Mouse (Mus musculus) neural tube, embryonic 14.5 days (tissue): ENCODE measurements around the gene Efna2. TPM values are rescaled to one million over a fixed set of nuclear protein-coding genes. Genes with fewer than 3 reads are reported as not detected.
"Not testable (repeated sequence)": the region's sequence is repeated elsewhere in the genome, so short reads cannot be mapped to it uniquely, and the experiment has no call there.

Experiments
- ATAC-seq: fragments of 200-750 bp; cut with Nextera tagmentation; 2 replicates; pipeline ENCODE4 v1.8.0; 2017; ENCODE audit warnings: low read depth, mild to moderate bottlenecking, moderate TSS enrichment, moderate library complexity
- H3K27ac ChIP-seq: fragments of 300-500 bp; sonication (generic); 2 replicates; pipeline ENCODE4 v1.5.1; 2014; ENCODE audit warnings: low read depth, mild to moderate bottlenecking, control low read depth, low read length, moderate library complexity, mixed read lengths
- H3K27me3 ChIP-seq: fragments of 300-500 bp; sonication (generic); 2 replicates; pipeline ENCODE4 v1.6.1; 2014; ENCODE audit warnings: low read length; ENCODE audit not compliant: control insufficient read depth, insufficient read depth
- H3K36me3 ChIP-seq: fragments of 300-500 bp; sonication (generic); 2 replicates; pipeline ENCODE4 v1.6.1; 2014; ENCODE audit warnings: low read length, mixed read lengths; ENCODE audit not compliant: control insufficient read depth, insufficient read depth
- H3K4me1 ChIP-seq: fragments of 300-500 bp; sonication (generic); 2 replicates; pipeline ENCODE4 v1.6.1; 2014; ENCODE audit warnings: low read length; ENCODE audit not compliant: control insufficient read depth, insufficient read depth
- H3K4me2 ChIP-seq: fragments of 300-500 bp; sonication (generic); 2 replicates; pipeline ENCODE4 v1.6.1; 2014; ENCODE audit warnings: mild to moderate bottlenecking, low read depth, low read length, control low read depth
- H3K4me3 ChIP-seq: fragments of 300-500 bp; sonication (generic); 2 replicates; pipeline ENCODE4 v1.5.1; 2014; ENCODE audit warnings: low read depth, low read length, control low read depth, mixed read lengths
- H3K9ac ChIP-seq: fragments of 300-500 bp; sonication (generic); replicated peaks from 2 replicates; pipeline ENCODE4 v1.6.1; 2014; ENCODE audit warnings: low read depth, mild to moderate bottlenecking, control low read depth, low read length, mixed read lengths
- H3K9me3 ChIP-seq: fragments of 300-500 bp; sonication (generic); 2 replicates; pipeline ENCODE4 v1.6.1; 2016; ENCODE audit warnings: low read length; ENCODE audit not compliant: control insufficient read depth
- whole genome bisulfite sequencing: fragments of 180-500 bp; shearing (Covaris S2); extraction: QIAGEN DNeasy Blood & Tissue Kit; methylation state at CpG from one replicate; pipeline ENCODE4 v1.1.7; 2014; 5-methylcytosine and 5-hydroxymethylcytosine counted together
- polyA plus RNA-seq: library from polyadenylated mRNA; unstranded; fragments of >200 nt; fragmentation: Nextera tagmentation; extraction: Ambion mirVana; gene quantifications from 2 replicates; pipeline ENCODE4 v1.2.1, GENCODE M21; 2014

Efna2 gene
- polyA plus RNA-seq, 1 experiment from 2014 or later: 24.0 TPM

GRCm38 (mm10) chr10:80163721-80164120 lies 15.6 kb upstream of the Efna2 start:
- Histone ChIP-seq H3K9me3 (no peaks in the 10 kb centered on the region), H3K36me3 (no peaks in the 10 kb centered on the region), H3K4me1 (peaks cover 39% of the 10 kb centered on the region), H3K4me2 (peak overlapping the region; percentile 94; the same call in 1 of the 2 replicates), H3K9ac (peak overlapping the region; percentile 34; the same call in 1 of the 2 replicates), H3K4me3 (no peak overlapping the region), H3K27ac (no peak overlapping the region), H3K27me3 (no peaks in the 10 kb centered on the region)
- no peak for ATAC-seq
- WGBS: 76% methylated on average over 8 of the region's 8 CpGs

- H3K9ac ChIP-seq: peak overlapping the region; percentile 74
- no peak; the same call in 1 of the 2 replicates for ATAC-seq
- peak overlapping the region; percentile 38 for H3K4me3 ChIP-seq
- H3K4me1 ChIP-seq: peaks cover 41% of the 10 kb centered on the region
- H3K9me3 ChIP-seq: no peaks in the 10 kb centered on the region
- 8% methylated on average over 43 of the region's 44 CpGs for WGBS
- H3K4me2 ChIP-seq: peak overlapping the region; percentile 94
- H3K27me3 ChIP-seq: no peaks in the 10 kb centered on the region
- H3K27ac ChIP-seq: peak overlapping the region; percentile 90
- no peaks in the 10 kb centered on the region for H3K36me3 ChIP-seq
These were observed 14.9 kb upstream of the Efna2 start for GRCm38 (mm10) chr10:80164161-80164997.

- H3K4me3 ChIP-seq: peak overlapping the region; percentile 38
- H3K4me1 ChIP-seq: peaks cover 47% of the 10 kb centered on the region
- H3K9ac ChIP-seq: peak overlapping the region; percentile 74
- peaks cover 4% of the 10 kb centered on the region for H3K36me3 ChIP-seq
- peak overlapping the region; percentile 94 for H3K4me2 ChIP-seq
- H3K27ac ChIP-seq: peak overlapping the region; percentile 90
- H3K27me3 ChIP-seq: no peaks in the 10 kb centered on the region
- peak; percentile 42 for ATAC-seq
- under 1% methylated on average over 17 of the region's 17 CpGs for WGBS
- H3K9me3 ChIP-seq: no peaks in the 10 kb centered on the region
These were observed 14.3 kb upstream of the Efna2 start for GRCm38 (mm10) chr10:80164998-80165344.

GRCm38 (mm10) chr10:80165392-80166128 lies 13.7 kb upstream of the Efna2 start, which contains the start of gene Cirbp:
Gene Cirbp, plus strand, starts transcription at chr10:80165985.
- H3K27ac ChIP-seq: peak within 1 kb of the TSS; percentile 90
- no peaks in the 10 kb centered on the region for H3K27me3 ChIP-seq
- peaks cover 10% of the 10 kb centered on the region for H3K36me3 ChIP-seq
- ATAC-seq: peak; percentile 4; the same call in 1 of the 2 replicates
- peaks cover 47% of the 10 kb centered on the region for H3K4me1 ChIP-seq
- 10% methylated on average over 19 of the region's 20 CpGs for WGBS
- H3K4me2 ChIP-seq: peak within 1 kb of the TSS; percentile 94
- no peaks in the 10 kb centered on the region for H3K9me3 ChIP-seq
- peak within 1 kb of the TSS; percentile 94 for H3K4me3 ChIP-seq
- peak within 1 kb of the TSS; percentile 74 for H3K9ac ChIP-seq

GRCm38 (mm10) chr10:80166136-80166535 lies 13.1 kb upstream of the Efna2 start:
- H3K36me3 ChIP-seq: peaks cover 14% of the 10 kb centered on the region
- H3K4me3 ChIP-seq: not testable (repeated sequence)

GRCm38 (mm10) chr10:80167460-80168037 lies 11.7 kb upstream of the Efna2 start:
- Histone ChIP-seq H3K9ac (peak overlapping the region; percentile 99), H3K36me3 (peaks cover 26% of the 10 kb centered on the region), H3K4me3 (peak overlapping the region; percentile 94), H3K4me2 (peak overlapping the region; percentile 85), H3K27me3 (no peaks in the 10 kb centered on the region), H3K27ac (peak overlapping the region; percentile 99), H3K4me1 (peaks cover 51% of the 10 kb centered on the region), H3K9me3 (no peaks in the 10 kb centered on the region)
- under 1% methylated on average over 53 of the region's 55 CpGs for WGBS
- peak; percentile 89 for ATAC-seq

More at GRCm38 (mm10) chr10:80166136-80166535, 13.1 kb upstream of the Efna2 start:
- H3K27ac ChIP-seq: peak overlapping the region; percentile 90
- not testable (repeated sequence) for H3K9ac ChIP-seq, H3K9me3 ChIP-seq, ATAC-seq, H3K27me3 ChIP-seq
- WGBS: 81% methylated on average over 4 of the region's 4 CpGs
- H3K4me1 ChIP-seq: peaks cover 41% of the 10 kb centered on the region
- peak overlapping the region; percentile 94; the same call in 1 of the 2 replicates for H3K4me2 ChIP-seq

- Histone ChIP-seq H3K4me3 (peak overlapping the region; percentile 94), H3K27ac (peak overlapping the region; percentile 99), H3K9ac (peak overlapping the region; percentile 99), H3K27me3 (no peaks in the 10 kb centered on the region), H3K9me3 (no peaks in the 10 kb centered on the region), H3K4me1 (peaks cover 53% of the 10 kb centered on the region), H3K36me3 (peaks cover 26% of the 10 kb centered on the region), H3K4me2 (peak overlapping the region; percentile 85)
- under 1% methylated on average over 43 of the region's 48 CpGs for WGBS
- ATAC-seq: peak; percentile 39
These were observed 11.1 kb upstream of the Efna2 start for GRCm38 (mm10) chr10:80168038-80168661.

- Histone ChIP-seq H3K9ac (peak overlapping the region; percentile 99; the same call in 1 of the 2 replicates), H3K4me2 (peak overlapping the region; percentile 85), H3K36me3 (peaks cover 26% of the 10 kb centered on the region), H3K27me3 (no peaks in the 10 kb centered on the region), H3K9me3 (no peaks in the 10 kb centered on the region), H3K4me1 (peaks cover 49% of the 10 kb centered on the region), H3K4me3 (peak overlapping the region; percentile 94), H3K27ac (peak overlapping the region; percentile 99; the same call in 1 of the 2 replicates)
- no peak for ATAC-seq
- 89% methylated on average over 1 of the region's 1 CpGs for WGBS
These were observed 10.2 kb upstream of the Efna2 start for GRCm38 (mm10) chr10:80169070-80169469.
